Mouse (Mus musculus) CH12.LX (cell line): ENCODE measurements around the gene Tnfrsf14.

Experiments
- EP300 ChIP-seq: IDR thresholded peaks from 2 replicates; pipeline ENCODE4 v1.6.1; 2011; ENCODE audit warnings: low read length, improper control_type of control experiment
- KAT2A ChIP-seq: IDR thresholded peaks from 2 replicates; pipeline ENCODE4 v1.6.1; 2012; ENCODE audit warnings: low read length, improper control_type of control experiment, inconsistent platforms; ENCODE audit not compliant: insufficient replicate concordance
- MAFK ChIP-seq: IDR thresholded peaks from 2 replicates; pipeline ENCODE4 v1.6.1; 2011; ENCODE audit warnings: low read length, improper control_type of control experiment; ENCODE audit not compliant: insufficient replicate concordance
- MAX ChIP-seq: IDR thresholded peaks from 2 replicates; pipeline ENCODE4 v1.6.1; 2011; ENCODE audit warnings: low read length, improper control_type of control experiment

DNA sequence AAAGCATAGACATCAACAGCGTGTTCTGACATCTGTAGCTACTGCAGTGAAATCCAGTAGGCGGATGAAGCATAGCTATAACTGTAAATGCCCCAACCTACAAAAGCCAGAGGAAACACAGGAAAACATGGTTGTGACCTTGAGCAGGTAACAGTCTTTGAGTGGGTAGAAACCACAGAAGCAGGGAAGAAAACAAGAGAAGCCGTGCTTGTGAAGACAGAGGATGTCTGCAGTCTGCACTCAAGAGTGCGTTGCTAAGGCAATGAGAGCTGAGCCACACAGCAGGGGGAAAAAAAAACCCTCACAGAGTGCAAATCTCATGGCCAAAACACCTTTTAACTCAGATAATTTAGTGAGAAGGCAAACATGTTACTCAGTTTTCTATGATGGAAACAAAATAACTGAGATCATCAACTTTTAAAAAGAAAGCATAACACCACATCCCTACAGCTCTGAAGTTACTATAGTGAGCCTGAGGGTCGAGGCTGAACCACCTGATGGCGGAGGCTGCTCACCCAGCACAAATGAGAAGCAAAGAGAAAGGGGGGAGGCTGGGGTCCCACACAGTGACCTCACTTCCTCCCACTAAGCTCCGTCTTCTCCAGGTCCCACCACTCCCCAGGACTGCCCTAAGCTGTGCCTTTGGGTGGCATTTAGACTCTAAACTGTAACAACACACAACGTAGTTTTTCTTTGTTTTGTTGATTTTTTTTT, 8.3 kb upstream of the Tnfrsf14 start:
- TF ChIP-seq EP300 = no peak
- TF ChIP-seq MAFK = no peak
- no peak for TF ChIP-seq KAT2A
- no peak for TF ChIP-seq MAX
